Mouse (Mus musculus): ENCODE results near the gene Plekhm2.

- TF ChIP-seq CTCF (IDR thresholded peaks at IDR 0.05; ENCODE audit: extremely low read depth, insufficient read depth, low read length), result no peak
- no peak for TF ChIP-seq POLR2A (IDR thresholded peaks at IDR 0.05; ENCODE audit: extremely low read depth, insufficient read depth, low read length)
Observed at GRCm38 (mm10) chr4:141595138-141595537, 69.6 kb downstream of the Plekhm2 start.
